Mouse (Mus musculus) Patski (cell line): ENCODE data around the gene Fez2. TPM values are rescaled to one million over a fixed set of nuclear protein-coding genes. Genes with fewer than 3 reads are reported as not detected.

Experiments
- ATAC-seq: fragments of 100-300 bp; one replicate; pipeline ENCODE4 v1.8.0; 2021
- CTCF ChIA-PET: fragments of 350-600 bp; sonication (Branson Sonifier 250); formaldehyde crosslinking; loops from one replicate; lab custom pipeline; 2022; ENCODE audit warnings: inconsistent platforms; lab: Charles Lee
- POLR2A ChIA-PET: fragments of 350-600 bp; sonication (Branson Sonifier 250); formaldehyde crosslinking; loops from one replicate; lab custom pipeline; 2022; ENCODE audit warnings: antibody characterized with exemption, inconsistent platforms; lab: Charles Lee
- DNase-seq: peaks from one replicate; pipeline ENCODE4 v3.0.0-alpha.2; 2011; ENCODE audit warnings: low read depth, low spot score
- H3K27me3 ChIP-seq: fragments of 371-371 bp; one replicate; pipeline ENCODE4 v1.5.1; 2021
- CTCF ChIP-seq: fragments of 100-300 bp; IDR thresholded peaks from one replicate; pipeline ENCODE4 v1.5.1; 2021
- in situ Hi-C: fragments of 300-500 bp; cut with MboI; formaldehyde crosslinking; loops from 3 replicates; pipeline ENCODE4 v1.11.1; 2018; ENCODE audit warnings: low pct_unique_long_range_greater_than_20kb, mixed read lengths
- polyA plus RNA-seq: library from polyadenylated mRNA; unstranded; gene quantifications from one replicate; pipeline ENCODE4 v1.2.3, GENCODE M21; 2021

Gene Fez2
- polyA plus RNA-seq, 1 experiment from 2014 or later, result 86.4 TPM

DNA sequence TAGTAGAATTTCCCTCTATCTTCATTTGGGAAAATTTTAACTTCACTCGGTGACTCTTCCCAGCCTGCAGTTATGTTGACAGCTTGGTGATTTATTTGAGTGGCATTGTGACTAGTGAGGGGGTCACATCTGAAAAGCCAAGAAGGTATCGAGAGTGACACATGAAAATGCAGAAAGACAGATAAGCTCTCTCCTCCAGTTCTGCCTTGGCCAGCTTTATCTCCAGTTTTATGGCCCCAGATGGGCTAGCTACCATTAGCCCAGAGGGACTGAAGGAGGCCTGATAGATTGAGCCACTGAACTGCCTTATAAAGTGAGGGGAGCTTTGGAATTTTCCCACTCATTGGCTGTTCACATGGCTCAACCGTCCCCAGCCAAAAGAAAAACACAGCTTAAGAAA is 89.7 kb downstream of the Fez2 start:
- H3K27me3 ChIP-seq, result no peaks in the 10 kb centered on the region
- ChIA-PET CTCF (interaction anchor here (1.4 to 1.7 kb wide), 2 partner anchors 102 to 127 kb away, joined by 3 read pairs; no protein-coding TSS in a partner anchor), POLR2A (no interaction called here)
- no peak for TF ChIP-seq CTCF
- DNase-seq, result no peak
- in situ Hi-C loops, result no loop called here
- ATAC-seq, result no peak

GRCm38 (mm10) chr17:78327187-78327586 is 90.8 kb downstream of the Fez2 start:
- no peak for ATAC-seq
- ChIA-PET POLR2A (no interaction called here), CTCF (no interaction called here)
- no peak for DNase-seq
- TF ChIP-seq CTCF, result no peak
- no peaks in the 10 kb centered on the region for H3K27me3 ChIP-seq
- in situ Hi-C loops, result no loop called here

DNA sequence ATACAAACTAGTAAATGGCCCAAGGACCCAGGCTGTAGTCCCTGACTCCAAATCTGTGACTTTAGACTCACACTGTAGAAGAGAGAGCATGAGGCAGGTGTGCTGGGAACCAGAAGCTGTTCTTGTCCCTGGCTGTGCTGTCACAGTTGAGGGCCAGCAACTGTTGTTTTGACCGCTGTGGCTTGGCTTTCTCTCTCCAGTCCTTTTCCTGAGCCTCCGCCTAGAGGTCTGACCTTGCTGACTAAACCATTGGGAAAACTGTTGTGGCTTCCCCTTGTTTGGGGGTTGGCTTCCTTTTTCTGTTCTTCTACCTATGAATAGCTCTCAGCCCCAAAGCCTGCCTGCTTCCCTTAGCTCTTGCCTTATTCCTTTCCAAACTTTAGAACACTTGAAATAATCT is 91.6 kb downstream of the Fez2 start:
- no peak for TF ChIP-seq CTCF
- in situ Hi-C loops, result no loop called here
- H3K27me3 ChIP-seq, result no peaks in the 10 kb centered on the region
- DNase-seq (no peak), ATAC-seq (no peak)
- POLR2A ChIA-PET, result interaction anchor here (1.1 kb wide), 1 partner anchor 26 kb away, joined by 4 read pairs; no protein-coding TSS in a partner anchor
- CTCF ChIA-PET, result interaction anchor here (1.0 to 1.3 kb wide), 2 partner anchors 33 to 176 kb away, joined by 3 read pairs; no protein-coding TSS in a partner anchor

DNA sequence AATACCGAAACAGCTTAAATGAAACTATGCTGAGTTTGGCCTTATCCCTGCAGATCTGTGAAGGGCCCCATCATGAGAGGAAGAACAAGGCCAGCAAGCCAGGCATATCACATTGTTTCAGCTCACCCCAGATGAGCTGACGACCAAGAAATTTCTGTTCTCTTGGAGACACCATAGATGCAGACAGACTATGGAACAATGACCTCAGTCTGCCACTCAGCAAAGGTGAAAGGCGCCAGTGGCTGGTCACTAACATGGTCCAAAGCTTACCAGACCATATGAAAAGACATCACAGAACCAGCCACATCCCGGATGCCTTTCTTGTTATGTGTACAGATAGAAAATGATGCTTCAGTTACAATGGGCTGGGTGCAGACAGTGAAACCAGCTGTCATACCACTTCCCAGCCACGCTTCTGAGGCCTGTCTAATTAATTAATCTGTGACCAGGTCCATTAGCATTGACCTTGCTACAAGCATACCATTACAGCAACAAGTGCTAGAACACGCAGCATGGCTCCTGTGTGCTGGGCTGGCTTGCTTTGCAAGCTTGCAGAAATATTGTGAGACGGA is 92.1 kb downstream of the Fez2 start:
- TF ChIP-seq CTCF, result no peak
- CTCF ChIA-PET, result interaction anchor here (1.0 to 1.3 kb wide), 2 partner anchors 33 to 177 kb away, joined by 3 read pairs; no protein-coding TSS in a partner anchor
- in situ Hi-C loops, result no loop called here
- H3K27me3 ChIP-seq, result no peaks in the 10 kb centered on the region
- POLR2A ChIA-PET, result interaction anchor here (0.5 to 1.1 kb wide), 3 partner anchors 27 to 118 kb away, joined by 3 to 4 read pairs (median 4); no protein-coding TSS in a partner anchor
- DNase-seq (no peak), ATAC-seq (no peak)

DNA sequence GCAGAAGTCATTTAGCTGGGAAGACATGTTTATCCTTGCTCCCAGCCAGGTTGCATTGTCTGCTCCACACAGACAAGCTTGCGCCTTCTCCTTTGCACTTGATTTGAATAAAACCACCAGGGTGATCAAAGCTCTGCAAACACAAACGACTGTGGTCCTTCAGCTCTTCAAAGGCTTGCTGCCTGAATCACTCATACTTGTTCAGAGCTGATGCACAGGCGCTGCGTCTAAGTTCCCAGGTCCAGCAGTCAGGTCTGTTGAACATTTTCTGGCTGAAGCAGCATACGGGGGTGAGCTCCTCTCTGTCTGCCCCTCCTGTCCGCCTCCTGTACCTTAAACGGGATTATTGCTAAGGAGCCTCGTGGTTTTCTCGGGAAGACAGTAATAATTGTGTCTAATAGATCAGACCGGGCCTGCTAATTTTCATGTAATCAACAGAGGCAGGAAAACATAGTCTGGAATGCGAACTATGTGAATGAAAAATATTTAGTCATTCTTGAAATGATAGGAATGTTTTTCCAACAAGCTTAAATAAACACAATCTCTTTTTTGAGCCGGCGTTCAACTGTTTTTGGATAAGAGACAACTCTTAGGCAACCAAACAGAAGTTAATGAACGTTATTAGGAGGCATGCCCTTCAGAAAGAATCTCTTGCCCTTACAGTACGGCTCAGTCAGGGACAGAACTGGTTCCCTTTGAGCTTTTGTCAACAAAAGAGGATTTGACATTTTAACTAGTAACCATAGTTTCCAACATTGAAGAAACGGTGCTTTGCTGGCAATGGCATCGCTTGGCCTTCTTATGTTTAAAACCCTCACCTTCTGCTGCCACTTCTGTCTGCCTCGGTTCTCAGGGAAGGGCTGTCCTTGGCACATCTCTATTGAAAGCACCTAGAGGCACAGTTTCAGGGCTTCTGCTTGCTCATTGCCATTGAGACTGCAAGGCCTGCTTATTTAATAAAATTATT is 95.3 kb downstream of the Fez2 start:
- peak; percentile 84 for ATAC-seq
- POLR2A ChIA-PET, result interaction anchor here (0.6 to 1.1 kb wide), 5 partner anchors 17 to 120 kb away, joined by 3 to 4 read pairs (median 3); no protein-coding TSS in a partner anchor
- TF ChIP-seq CTCF, result no peak
- CTCF ChIA-PET, result interaction anchor here (0.8 to 1.3 kb wide), 9 partner anchors 9 to 125 kb away, joined by 3 to 4 read pairs (median 3); no protein-coding TSS in a partner anchor
- in situ Hi-C loops, result no loop called here
- no peaks in the 10 kb centered on the region for H3K27me3 ChIP-seq
- peak; percentile 59 for DNase-seq

DNA sequence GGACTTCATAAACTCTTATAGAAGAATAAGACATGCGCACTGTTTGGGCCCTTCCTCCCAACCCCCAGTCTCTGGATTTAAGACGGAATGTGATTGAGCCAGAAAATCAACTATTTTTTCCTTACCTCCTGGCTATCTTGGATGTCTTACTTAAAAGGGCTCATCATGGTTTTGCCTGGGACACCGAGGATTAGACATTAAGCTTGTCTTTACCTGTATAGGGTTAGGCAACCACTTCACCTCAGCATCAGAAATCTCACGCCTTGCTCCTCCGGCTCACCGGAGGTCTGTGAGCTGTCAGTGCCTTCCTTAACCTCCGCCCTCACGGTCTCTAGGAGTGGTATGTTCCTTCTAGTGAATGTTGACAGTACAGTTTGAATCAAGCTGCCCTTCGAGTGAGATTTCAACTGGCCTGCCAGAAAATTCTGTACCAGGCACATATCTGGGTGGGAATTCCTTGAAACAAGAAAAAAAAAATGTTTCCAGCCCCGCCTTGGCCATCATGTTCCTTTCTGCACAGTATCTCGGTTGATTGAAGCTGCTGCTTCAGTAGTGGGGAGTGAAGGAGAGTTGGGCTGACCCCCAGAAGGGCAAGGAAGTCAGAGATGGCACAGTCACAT is 96.6 kb downstream of the Fez2 start:
- H3K27me3 ChIP-seq, result no peaks in the 10 kb centered on the region
- no peak for DNase-seq
- ATAC-seq, result no peak
- ChIA-PET POLR2A (interaction anchor here (0.6 to 0.9 kb wide), 2 partner anchors 31 to 68 kb away, joined by 3 read pairs; no protein-coding TSS in a partner anchor), CTCF (interaction anchor here (1.1 to 1.2 kb wide), 2 partner anchors 107 to 134 kb away, joined by 3 read pairs; no protein-coding TSS in a partner anchor)
- in situ Hi-C loops, result no loop called here
- no peak for TF ChIP-seq CTCF

Other genes with a start within 250 kb of the Fez2 start
- gene Crim1, start 217.9 kb downstream of the Fez2 start, polyA plus RNA-seq, result 243 TPM
- gene Vit, start 89.9 kb upstream of the Fez2 start, polyA plus RNA-seq, result 95.0 TPM